Mouse (Mus musculus) left cerebral cortex, adult 8-10 months (tissue): ENCODE results near the gene Col4a5. TPM values are rescaled to one million over a fixed set of nuclear protein-coding genes. Genes with fewer than 3 reads are reported as not detected.

Experiments
- DNase-seq, 2 experiments: peaks; one replicate each; pipeline ENCODE4 v3.0.0; 2022; ENCODE audit warnings: low spot score in 2 of 2
- total RNA-seq, 4 experiments: library from RNA; stranded (reverse); gene quantifications; 2 replicates each; pipeline ENCODE4 v1.2.4; 2022

Col4a5 gene
- 1 to 10 TPM; 2.2 to 2.8 (median 2.2) TPM for total RNA-seq

DNA sequence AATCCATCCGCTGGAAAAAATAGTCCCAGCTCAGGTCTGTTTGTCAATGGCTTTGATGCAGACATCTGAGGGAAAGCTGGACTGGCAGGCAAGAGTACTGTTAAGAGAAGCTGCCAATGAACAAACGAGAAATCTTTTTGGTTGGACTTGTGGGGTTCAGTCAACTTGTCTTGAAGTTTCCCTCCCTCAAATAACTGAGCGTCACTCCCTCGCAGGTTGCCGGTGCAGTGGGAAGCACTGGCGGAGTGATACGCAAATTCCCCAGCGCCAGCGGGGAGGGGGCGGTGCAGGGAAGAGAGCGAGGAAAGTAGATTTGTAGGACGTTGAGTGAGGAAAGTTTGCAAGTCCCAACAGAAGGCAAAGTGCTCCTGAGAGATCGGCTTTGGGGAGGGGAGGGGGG lies at the start of gene Col4a5:
TSS of gene Col4a5 (plus strand) at position 276 of the 400 bp plus-strand sequence.
- peak in 1 of 2 experiments; percentile 2 for DNase-seq

DNA sequence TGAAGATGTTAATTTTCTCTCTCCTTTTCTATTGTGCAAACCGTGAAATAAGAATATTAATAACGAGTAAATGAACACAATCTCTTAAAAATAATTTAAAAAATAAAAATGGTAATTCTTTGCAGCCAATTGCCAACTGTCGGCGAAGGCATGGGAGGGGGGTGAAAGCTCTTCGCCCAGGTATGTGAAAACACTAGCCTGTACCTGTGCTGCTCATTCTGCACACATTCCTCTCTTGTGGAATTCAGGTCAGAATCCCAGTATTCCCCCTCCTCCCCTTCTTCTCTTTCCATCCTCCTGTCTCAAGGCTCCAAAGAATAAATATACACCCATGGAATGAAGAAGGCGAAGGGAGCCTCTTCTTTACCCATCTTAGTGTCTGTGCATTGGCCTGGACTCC lies 38.4 kb upstream of the Col4a5 start:
- DNase-seq, result no peak

DNA sequence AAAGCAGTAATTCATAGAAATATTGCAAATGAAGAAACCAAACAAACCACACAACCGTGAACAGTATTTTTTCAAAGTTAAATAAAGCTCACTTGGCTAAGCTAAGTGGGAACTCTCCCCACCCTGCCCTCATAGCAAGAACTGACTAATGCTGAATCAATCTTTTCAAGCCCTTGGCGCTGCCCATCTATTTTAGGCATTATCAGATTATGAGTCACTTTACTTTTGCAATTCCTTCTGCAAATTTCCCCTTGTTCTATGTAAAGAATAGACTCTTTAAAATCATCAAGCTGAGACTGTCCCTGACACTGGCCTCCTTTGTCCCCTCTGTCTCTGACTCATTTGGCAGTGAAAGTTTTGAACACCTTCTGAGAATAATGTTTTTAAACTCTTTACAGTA lies 35.8 kb upstream of the Col4a5 start:
- no peak for DNase-seq

DNA sequence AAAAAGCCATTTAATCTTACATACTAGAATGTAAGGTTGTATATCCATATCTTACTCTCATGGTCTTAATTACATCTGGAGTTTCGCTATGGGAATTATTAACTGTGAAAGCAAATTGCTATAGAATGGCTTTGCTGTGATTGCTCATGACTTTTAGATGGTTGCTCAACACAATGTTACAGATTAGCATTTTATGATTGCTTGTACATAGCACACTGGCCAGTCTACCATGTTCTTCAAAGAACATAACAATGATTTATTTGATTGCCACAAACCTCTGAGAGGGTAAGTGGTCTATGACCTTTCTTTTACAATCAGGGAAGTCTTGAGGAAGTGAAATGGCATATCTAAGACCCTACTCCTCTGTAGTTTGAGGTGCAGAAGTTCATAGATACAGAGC lies 27.2 kb upstream of the Col4a5 start:
- no peak for DNase-seq

DNA sequence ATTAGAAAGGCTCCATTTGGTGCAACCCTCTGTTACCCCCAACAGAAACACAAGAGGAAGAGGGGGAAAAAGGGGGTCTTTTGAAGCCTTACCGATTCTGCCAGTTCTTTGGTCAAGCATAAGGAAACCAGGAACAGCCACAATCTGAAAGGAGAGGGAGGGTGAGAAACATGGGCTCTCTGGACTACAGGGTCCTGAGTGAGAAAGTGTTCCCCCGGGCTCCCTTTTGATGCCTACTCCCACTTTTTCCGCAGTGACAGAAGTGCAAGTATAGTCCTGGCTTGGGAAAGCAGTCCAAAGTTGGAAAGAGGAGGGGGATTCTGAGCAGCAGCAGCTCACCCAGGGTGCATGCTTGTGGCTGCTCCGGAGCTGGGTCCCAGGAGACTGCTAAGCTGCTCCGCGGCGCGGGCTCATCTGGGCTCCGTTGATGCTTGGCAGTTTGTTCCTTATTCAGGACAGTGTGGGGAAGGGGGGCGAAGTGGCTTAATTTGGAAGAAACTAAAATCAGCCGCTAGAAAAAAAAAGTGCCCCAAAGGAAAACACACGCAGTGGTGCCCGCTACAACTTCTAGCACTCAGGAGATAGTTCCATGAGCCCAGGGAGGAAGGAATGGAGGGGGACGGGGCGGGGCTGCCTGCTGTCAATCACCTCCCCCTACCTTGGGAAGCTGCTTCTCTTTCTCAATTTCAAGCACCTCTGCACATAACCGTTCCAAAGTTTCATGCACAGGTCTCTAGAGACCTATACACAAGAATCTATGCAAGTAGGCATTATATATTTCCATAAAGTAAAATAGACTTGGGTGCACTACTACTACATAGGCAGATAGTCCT lies 1.5 kb upstream of the Col4a5 start, which contains the start of gene Col4a6:
TSS of gene Col4a6 (minus strand) at position 607 of the 833 bp plus-strand sequence.
- DNase-seq, result no peak

DNA sequence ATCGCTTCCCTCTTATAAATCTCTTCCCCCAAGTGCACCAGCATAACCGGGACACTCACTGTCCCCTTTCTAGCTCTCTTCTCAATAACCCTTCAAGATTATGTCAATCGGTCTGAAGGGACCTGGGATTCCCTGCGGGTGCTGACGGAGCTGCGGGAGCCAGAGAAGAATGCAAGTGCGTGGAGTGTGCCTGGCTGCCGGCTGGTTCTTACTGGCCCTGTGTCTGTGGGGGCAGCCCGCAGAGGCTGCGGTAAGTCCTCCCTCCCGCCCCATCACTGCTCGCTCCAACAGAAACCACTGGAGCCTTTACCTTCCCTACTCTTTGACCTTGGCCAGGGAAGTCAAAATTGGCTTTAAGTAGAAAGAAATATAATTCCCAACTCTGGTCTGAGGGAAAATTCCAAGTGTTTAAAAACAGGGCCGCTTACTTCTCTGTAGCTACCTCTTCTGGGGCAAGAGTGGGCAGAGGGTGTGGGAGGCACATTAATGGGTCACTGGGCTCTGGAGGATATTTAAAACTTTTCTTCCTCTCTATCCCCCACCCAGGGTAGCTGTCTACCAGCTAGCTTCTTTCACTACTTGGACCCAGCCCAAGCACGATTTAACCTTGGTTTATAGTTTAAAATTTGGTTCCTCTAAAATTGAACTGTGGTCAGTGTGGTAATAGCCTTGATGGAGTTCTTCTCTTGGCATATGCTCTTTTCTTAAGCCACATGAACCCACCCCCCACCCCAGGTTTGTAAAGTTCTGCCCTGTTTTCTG lies 562 bp downstream of the Col4a5 start:
- no peak for DNase-seq

DNA sequence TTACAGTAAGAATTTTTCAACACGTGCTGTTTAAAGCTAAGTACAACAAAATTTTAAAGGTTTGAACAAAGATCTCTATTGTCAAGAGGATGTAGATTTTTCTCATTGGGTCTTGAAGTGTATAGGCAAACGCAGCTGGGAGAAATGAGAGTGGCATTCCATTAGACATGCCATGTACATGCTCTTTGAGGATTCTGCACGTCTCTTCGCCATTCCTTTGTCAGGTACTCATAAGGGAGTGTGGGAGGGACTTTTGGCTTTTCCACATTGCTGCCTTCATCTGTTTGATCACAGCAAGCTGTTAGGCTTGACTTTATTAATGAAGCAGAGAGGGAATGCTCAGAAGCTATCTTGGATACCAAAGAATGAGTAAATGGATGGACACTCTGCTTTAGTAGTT lies 19.4 kb downstream of the Col4a5 start:
- DNase-seq, result no peak

DNA sequence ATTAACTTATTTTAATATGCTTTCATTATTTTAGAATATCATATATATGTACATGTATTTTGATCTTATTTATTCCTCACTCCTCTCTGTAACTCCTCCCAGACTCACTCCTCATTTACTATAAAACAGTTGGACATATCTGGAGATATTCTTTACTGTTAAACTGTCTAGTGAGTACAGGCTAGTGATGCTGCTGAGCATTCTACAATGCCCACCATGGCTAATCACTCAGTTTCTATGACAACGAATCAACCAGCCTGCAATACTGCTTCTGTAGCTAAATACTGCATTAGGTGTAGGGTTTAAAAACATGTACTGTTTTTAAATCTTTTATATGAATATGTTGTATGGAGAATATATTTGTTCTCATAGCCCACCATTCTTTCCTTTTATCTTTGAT lies 27.9 kb downstream of the Col4a5 start:
- DNase-seq, result no peak

DNA sequence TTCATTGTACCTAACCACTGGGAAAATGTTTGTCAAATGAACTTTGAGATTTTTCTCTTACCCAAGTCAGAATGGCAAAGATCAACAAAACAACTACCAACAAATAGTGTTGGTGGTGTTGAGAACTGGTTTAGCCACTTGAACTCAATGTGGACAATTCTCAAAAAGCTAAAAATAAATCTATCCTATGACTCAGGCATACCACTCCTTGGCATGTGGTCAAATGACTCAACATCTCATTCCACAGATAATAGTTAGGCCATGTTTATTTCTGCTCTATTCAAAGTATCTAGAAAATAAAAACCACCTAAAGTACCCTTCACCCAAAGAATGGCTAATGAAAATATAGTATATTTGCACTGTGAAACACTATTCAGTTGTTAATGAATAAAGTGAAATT lies 58.3 kb downstream of the Col4a5 start:
- DNase-seq, result no peak

DNA sequence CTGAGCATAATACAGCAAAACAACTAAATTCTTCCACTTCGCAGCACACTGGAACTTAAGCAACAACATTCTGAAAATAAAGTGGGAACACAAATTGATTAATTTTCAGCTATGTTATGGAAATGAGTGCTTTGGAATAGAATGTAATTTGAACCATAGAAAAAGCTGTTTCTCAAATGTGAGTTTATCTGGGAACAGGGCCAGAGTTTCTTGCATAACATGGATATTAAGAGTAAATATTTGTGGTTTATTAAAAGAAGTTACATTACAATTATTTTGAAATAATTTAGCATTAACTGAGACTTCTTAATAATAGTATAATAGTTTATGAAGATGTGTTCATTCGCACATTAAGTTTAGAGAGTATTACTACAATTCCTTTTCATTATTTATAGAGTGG lies 72.3 kb downstream of the Col4a5 start:
- DNase-seq, result no peak

DNA sequence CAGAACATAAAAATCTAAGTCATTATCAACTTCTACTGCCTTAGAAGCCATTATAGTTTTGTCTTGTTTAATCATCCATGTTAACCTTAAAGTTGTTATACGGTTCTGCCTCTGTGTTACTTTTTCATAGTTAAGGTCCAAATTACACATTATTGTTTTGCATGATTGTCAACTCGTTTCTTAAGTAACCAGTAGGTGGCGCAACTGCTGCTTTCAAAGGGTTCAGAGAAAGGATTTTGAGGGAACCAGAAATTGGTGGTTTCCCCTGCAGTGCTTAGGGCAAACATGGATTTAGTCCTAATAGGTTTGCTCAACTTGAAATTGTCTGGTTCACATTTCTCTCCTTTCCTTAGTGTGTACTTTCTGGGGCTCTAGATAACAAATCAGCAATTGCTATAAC lies 115.1 kb downstream of the Col4a5 start:
- no peak for DNase-seq

DNA sequence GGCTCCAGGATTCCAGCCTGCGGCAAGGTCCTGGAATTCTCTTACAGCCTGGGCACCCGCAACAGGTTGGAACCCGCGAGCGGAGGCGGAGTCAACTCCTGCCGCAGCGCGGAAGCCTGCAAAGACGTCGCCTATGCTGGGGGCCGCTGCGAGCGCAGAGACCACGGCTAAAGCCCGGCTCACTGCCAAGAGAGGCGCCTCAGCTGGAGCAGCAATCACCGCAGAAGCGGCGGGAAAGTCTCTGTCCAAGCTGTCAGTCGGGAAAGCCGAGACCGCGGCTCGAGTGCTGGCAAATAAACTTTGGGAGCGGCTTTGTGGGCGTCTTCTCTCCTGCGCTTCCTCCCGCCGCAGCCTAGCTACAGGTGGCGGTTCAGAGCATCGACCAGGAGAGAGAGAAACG lies 246.5 kb downstream of the Col4a5 start:
- no peak for DNase-seq

DNA sequence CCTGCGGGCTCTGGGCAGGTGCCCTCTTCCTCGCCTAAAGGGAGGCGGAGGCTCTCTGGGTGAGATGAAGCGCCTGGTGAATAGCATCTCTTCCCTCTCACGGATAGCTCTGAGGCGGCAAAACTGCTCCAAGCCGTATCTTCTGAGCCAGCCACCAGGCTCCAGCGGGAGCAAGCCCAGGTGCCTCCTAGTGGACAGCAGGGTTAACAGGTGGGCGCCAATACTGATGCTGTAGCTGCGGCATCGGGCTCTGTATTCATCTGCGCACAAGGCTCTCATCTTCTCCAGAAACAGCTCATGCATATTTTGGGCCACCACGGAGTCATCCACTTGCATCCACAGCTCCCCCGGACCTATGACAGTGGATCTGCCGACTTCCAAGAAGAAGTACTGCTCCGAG lies 248.8 kb downstream of the Col4a5 start:
- DNase-seq, result no peak

DNA sequence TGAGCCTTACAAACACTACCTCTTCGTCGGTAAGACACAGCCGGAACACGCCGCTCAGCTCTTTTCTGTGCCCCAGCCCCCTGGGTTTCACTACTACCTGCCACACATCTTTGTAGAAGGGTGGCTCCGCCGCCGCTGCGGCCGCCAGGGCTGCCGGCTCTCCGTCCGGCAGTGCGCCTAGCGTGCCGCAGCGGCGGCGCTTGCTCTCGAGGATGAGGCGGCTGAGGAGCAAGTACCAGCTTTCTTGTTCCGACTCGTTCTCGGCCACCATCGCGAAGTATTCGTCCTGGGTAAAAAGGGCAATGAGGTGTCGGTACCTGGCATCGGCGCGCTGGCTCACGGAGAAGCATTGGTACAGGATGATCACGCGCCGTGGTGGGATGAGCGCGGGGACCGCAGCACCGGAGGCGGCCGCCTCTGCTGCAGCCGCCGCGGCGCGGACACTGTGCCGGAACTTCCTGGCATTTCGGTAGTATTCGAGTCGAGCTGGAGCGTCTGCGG lies 249.3 kb downstream of the Col4a5 start:
- DNase-seq, result no peak

DNA sequence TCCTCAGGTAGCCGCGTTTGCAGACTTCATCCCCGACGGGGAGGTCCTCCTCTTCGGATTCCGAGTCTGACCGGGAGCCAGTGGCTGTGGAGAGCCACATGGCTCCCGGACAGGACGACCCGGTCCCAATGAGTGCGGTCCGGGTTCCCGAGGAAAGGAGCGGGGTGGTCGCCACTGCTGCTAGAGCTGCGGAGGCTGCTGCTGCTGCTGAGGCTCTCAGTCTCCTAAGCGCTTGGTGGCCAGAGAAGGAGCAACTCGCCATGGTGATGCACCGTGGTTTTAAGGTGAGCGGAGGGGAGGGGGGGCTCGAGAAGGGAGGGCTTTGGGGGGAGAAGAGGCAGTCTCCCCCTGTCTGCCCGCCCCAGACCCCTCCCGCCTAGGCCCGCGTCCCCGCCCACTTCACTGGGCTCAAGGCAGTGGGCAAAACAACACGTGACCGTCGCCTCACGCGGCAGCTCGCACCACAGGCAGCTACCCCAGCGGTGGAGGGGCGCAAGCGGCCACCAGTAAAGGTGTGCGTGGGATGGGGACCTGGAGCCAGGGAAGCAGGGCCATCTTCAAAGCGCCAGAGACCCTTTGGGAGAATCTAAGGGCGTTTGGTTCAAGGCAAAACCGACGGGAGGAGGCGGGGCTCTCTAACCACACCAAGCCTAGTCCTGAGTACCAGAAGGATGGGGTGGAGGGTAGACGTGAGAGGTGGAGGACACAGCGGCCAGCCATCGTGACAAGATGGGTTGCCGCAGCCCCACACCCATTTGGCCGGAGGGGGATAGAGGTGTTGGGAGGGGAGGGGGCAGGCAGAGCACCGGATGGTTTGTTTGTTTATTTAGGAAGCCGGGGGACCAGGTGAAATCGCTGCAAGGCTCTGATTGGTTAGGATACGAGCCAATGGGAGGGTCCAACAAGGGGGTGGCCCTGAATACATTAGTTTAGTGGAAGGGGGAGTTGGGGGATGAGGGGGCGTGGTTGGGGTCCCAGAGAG lies 250.0 kb downstream of the Col4a5 start, which contains the start of gene Irs4:
TSS of gene Irs4 (minus strand) at position 327 of the 982 bp plus-strand sequence.
- no peak for DNase-seq

DNA sequence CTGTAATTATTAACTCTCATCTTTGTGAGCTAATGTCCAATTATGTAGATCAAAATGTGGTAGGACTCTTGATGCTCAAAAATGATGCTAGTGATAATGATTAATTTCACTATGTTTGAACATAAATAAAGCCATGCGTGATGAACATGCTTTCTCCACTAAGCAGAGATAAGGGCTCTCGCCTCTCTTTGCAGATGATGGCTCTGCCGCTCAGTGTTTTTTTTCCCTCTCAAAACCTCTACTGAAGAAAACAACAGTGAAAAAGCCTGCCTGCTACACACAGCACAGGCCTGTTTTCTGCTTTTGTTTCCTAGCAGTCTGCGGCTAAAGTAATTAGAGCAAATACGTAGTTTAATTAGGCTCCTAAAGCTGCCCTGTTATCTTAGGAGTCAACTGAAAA lies 254.4 kb downstream of the Col4a5 start:
- DNase-seq, result no peak

Other genes starting within 250 kb of the Col4a5 start
- 1 to 10 TPM in 2 of 4 experiments, under 1 TPM in 2; 0.84 to 1.4 (median 0.97) TPM for gene Col4a6, start 1.3 kb upstream of the Col4a5 start, total RNA-seq
- gene Irs4, start 249.9 kb downstream of the Col4a5 start, total RNA-seq, result 1 to 10 TPM in 3 of 4 experiments, under 1 TPM in 1; 0.57 to 2.0 (median 1.5) TPM